Mouse (Mus musculus) small intestine, adult 2 months (tissue): ENCODE data around the gene Gm10073.

Experiments used
- CTCF ChIP-seq: fragments of 200-500 bp; IDR thresholded peaks from 2 replicates; pipeline ENCODE4 v1.5.1; 2012; ENCODE audit warnings: low read depth, mild to moderate bottlenecking, control low read depth, inconsistent platforms, low read length, moderate library complexity, mixed read lengths; ENCODE audit not compliant: insufficient replicate concordance, insufficient read length; ENCODE audit errors: extremely low read depth
- POLR2A ChIP-seq: fragments of 200-500 bp; IDR thresholded peaks from 2 replicates; pipeline ENCODE4 v1.6.1; 2012; ENCODE audit warnings: low read depth, mild to moderate bottlenecking, control low read depth, inconsistent platforms, low read length, moderate library complexity

GRCm38 (mm10) chr8:106571551-106572172 is 1.6 kb downstream of the Gm10073 start:
- TF ChIP-seq POLR2A (no peak), CTCF (no peak)
